Mouse (Mus musculus) olfactory bulb, adult 2 months (tissue): ENCODE measurements around the gene Bdkrb2.

ENCODE experiments used
- CTCF ChIP-seq: fragments of 200-500 bp; IDR thresholded peaks from 2 replicates; pipeline ENCODE4 v1.5.1; 2012; ENCODE audit warnings: low read depth, mild to moderate bottlenecking, low read length, moderate library complexity; ENCODE audit not compliant: insufficient read depth
- POLR2A ChIP-seq: fragments of 200-500 bp; IDR thresholded peaks from 2 replicates; pipeline ENCODE4 v1.6.1; 2012; ENCODE audit warnings: mild to moderate bottlenecking, low read depth, low read length, moderate library complexity; ENCODE audit not compliant: insufficient read depth

- no peak for TF ChIP-seq CTCF
- no peak for TF ChIP-seq POLR2A
Observed at GRCm38 (mm10) chr12:105565221-105565620, 2.2 kb downstream of the Bdkrb2 start.
